Mouse (Mus musculus): Measurements from ENCODE around the gene Tmed10. TPM values are rescaled to one million over a fixed set of nuclear protein-coding genes. Genes with fewer than 3 reads are reported as not detected.

Gene Tmed10
- total RNA-seq, 1 experiment from 2014 or later: 90.3 TPM

DNA sequence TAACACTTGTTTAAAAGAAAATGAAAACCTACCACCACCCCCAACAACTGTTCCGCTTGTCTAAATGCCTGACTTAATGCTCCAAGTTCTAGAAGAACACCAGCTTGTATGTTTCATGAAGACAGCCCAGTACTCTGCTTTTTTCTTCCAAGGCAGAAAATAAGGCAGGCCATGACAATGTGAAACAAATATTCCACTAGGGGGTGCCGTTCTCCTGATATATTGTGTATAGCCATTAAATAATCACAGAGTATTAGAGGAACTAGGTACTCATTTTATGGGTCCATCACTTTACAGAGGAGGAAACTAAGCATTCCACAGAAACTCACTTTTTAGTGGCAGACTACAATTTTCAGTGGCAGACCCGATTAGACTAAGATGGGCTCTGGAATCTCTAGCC is 28.3 kb downstream of the Tmed10 start:
- peak; percentile 49; a peak in 2 of 4 replicates for ATAC-seq (replicated peaks in 1 of 2; ENCODE audit: insufficient read depth in 1 of 2, low FRiP score in 2 of 2, low TSS enrichment in 1 of 2, low read depth in 1 of 2, poor library complexity in 2 of 2, severe bottlenecking in 2 of 2)

DNA sequence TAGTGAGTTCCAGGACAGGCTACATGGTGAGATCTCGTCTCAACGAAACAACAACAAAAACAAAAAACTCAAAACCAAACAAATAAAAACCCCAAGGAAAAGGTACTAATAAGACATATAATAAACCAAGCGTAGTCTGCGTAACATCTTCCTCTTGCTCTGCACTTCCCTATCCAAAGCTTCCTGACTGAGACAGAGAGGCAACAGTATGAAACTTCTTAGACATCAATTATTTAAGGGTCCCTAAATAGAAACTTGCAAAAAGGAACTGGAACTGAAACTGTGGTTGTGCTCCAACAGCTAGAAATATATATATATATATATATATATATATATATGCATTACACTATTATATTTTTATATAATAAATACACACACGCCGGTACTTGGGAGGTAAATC is 29.1 kb downstream of the Tmed10 start:
- no peak for ATAC-seq (replicated peaks in 1 of 2; ENCODE audit: insufficient read depth in 1 of 2, low FRiP score in 2 of 2, low TSS enrichment in 1 of 2, low read depth in 1 of 2, poor library complexity in 2 of 2, severe bottlenecking in 2 of 2)

GRCm38 (mm10) chr12:85344252-85344651 is 30.4 kb downstream of the Tmed10 start:
- ATAC-seq (replicated peaks in 1 of 2; ENCODE audit: insufficient read depth in 1 of 2, low FRiP score in 2 of 2, low TSS enrichment in 1 of 2, low read depth in 1 of 2, poor library complexity in 2 of 2, severe bottlenecking in 2 of 2): no peak

- ATAC-seq (replicated peaks in 1 of 2; ENCODE audit: insufficient read depth in 1 of 2, low FRiP score in 2 of 2, low TSS enrichment in 1 of 2, low read depth in 1 of 2, poor library complexity in 2 of 2, severe bottlenecking in 2 of 2): no peak
These were observed 32.3 kb downstream of the Tmed10 start for GRCm38 (mm10) chr12:85342310-85342709.

GRCm38 (mm10) chr12:85341131-85341530 is 33.5 kb downstream of the Tmed10 start:
- ATAC-seq (replicated peaks in 1 of 2; ENCODE audit: insufficient read depth in 1 of 2, low FRiP score in 2 of 2, low TSS enrichment in 1 of 2, low read depth in 1 of 2, poor library complexity in 2 of 2, severe bottlenecking in 2 of 2): peak; percentile 41 to 43; a peak in 1 of 4 replicates

DNA sequence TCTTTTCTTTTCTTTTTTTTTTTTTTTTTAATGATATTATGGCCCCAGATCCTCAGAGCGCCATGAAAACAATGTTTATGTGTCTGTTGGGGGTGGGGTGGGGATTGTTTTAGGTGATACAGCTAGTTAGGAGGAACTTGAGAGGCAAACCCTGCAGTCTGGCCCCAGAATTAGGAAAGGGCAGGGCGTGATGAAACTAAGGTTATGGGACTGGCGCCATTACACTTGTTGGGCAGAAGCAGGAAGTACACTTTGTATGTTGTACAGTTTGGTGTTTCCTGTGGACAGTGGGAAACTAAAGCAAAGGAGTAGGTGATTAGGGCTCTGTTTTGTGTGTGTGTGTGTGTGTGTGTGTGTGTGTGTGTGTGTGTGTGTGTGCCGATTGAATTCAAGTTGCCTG is 34.7 kb downstream of the Tmed10 start:
- peak; percentile 50 to 59; a peak in 3 of 4 replicates for ATAC-seq (replicated peaks in 1 of 2; ENCODE audit: insufficient read depth in 1 of 2, low FRiP score in 2 of 2, low TSS enrichment in 1 of 2, low read depth in 1 of 2, poor library complexity in 2 of 2, severe bottlenecking in 2 of 2)

- ATAC-seq (replicated peaks in 1 of 2; ENCODE audit: insufficient read depth in 1 of 2, low FRiP score in 2 of 2, low TSS enrichment in 1 of 2, low read depth in 1 of 2, poor library complexity in 2 of 2, severe bottlenecking in 2 of 2): peak; percentile 71 to 81
These were observed 35.4 kb downstream of the Tmed10 start, which contains the start of gene Nek9 for GRCm38 (mm10) chr12:85339243-85339729. Gene Nek9, minus strand, starts transcription at chr12:85339362.

GRCm38 (mm10) chr12:85338815-85339214 is 35.8 kb downstream of the Tmed10 start:
- ATAC-seq (replicated peaks in 1 of 2; ENCODE audit: insufficient read depth in 1 of 2, low FRiP score in 2 of 2, low TSS enrichment in 1 of 2, low read depth in 1 of 2, poor library complexity in 2 of 2, severe bottlenecking in 2 of 2): no peak; a peak in 1 of 4 replicates

DNA sequence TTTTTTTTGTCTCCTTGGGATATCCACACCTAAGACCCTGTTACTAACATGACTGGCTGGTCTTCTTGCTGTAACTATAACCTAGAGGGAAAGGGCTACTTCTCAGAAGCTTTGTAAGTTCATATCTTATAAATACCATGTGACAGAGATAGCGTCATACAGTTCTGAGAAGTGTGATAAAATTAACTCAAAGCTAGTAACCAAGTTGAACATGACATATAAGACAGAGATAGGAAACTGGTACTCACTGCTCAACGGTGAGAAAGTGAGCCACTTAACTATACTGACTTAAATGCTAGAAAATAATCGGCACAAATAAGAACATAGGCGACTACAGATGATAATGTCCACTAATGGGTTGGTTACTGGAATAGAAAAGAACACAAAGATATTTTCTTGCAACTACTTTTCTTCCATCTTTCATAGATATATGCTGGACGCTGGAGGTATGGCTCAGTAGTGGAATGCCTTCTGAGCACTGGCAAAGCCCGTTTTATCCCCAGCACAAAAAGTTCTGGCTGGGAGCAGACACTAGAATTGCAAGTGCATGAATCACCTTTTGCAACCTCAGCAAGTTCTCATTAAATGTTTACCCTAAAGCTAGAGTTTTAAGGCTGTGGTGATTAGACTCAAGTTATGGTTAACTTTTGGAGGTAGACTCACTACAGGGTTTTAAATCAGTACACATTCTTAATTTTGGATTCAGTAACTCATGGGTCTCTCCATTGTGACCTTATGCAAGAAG is 36.9 kb downstream of the Tmed10 start:
- ATAC-seq (replicated peaks in 1 of 2; ENCODE audit: insufficient read depth in 1 of 2, low FRiP score in 2 of 2, low TSS enrichment in 1 of 2, low read depth in 1 of 2, poor library complexity in 2 of 2, severe bottlenecking in 2 of 2): no peak

DNA sequence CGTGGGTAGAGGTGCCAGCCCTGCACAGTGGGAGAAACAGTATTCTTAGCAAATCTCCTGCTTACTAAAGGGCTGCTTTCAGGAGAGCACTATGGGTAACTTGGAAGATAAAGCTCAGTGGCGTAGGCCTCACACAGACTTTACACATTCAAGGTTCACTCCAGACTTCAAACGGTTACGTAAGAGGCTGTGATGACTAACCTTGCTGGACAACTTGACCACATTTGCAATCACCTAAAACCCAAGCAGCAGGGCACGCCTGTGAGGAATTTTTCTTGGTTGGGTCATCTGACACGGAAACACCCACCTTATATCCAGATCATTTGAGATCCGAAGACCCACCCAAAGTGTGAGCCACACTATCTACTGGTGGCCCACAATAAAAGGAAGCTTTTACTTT is 44.5 kb downstream of the Tmed10 start:
- ATAC-seq (replicated peaks in 1 of 2; ENCODE audit: insufficient read depth in 1 of 2, low FRiP score in 2 of 2, low TSS enrichment in 1 of 2, low read depth in 1 of 2, poor library complexity in 2 of 2, severe bottlenecking in 2 of 2): no peak

- no peak for ATAC-seq (replicated peaks in 1 of 2; ENCODE audit: insufficient read depth in 1 of 2, low FRiP score in 2 of 2, low TSS enrichment in 1 of 2, low read depth in 1 of 2, poor library complexity in 2 of 2, severe bottlenecking in 2 of 2)
These were observed 66.0 kb downstream of the Tmed10 start for GRCm38 (mm10) chr12:85308651-85309050.

GRCm38 (mm10) chr12:85305247-85305892 is 69.3 kb downstream of the Tmed10 start:
- ATAC-seq (replicated peaks in 1 of 2; ENCODE audit: insufficient read depth in 1 of 2, low FRiP score in 2 of 2, low TSS enrichment in 1 of 2, low read depth in 1 of 2, poor library complexity in 2 of 2, severe bottlenecking in 2 of 2): peak; percentile 84 to 89

DNA sequence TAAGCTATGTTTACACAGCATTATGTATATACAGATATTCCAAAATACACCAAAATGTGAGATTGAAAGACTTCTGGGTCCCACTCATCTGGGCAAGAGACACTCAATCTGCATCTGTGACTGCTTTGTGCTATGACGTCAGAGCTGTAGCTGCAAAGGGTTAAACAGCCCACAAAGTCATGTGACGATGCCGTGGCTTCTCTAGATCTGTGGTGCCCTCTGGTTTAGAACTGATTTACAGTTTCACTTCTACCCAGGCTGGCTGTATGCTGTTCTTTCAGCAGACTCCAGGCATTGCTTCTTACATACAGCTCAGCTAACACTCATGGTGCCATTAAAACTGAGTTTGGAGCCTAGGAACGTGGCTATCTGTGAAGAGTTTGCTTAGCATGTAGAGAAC is 69.9 kb downstream of the Tmed10 start:
- peak; percentile 35 to 47; a peak in 3 of 4 replicates for ATAC-seq (replicated peaks in 1 of 2; ENCODE audit: insufficient read depth in 1 of 2, low FRiP score in 2 of 2, low TSS enrichment in 1 of 2, low read depth in 1 of 2, poor library complexity in 2 of 2, severe bottlenecking in 2 of 2)

- no peak for ATAC-seq (replicated peaks in 1 of 2; ENCODE audit: insufficient read depth in 1 of 2, low FRiP score in 2 of 2, low TSS enrichment in 1 of 2, low read depth in 1 of 2, poor library complexity in 2 of 2, severe bottlenecking in 2 of 2)
These were observed 71.4 kb downstream of the Tmed10 start for GRCm38 (mm10) chr12:85303256-85303655.

DNA sequence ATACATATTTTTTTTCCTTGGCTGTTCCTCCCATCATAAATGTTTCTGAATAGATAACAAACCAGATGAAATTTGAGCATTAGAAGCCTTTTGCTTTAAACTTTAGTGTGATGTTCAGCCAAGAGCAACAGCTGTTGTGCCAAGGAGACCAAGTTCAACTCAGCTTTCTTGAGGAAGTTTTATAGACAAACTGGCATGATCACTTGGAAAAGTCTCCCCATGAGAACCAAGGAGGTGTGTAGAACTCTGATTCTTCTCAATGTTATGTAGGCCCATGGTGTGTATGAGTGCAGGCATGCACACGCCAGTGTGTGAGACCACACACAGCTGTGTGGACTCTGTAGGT is 75.8 kb downstream of the Tmed10 start:
- ATAC-seq (replicated peaks in 1 of 2; ENCODE audit: insufficient read depth in 1 of 2, low FRiP score in 2 of 2, low TSS enrichment in 1 of 2, low read depth in 1 of 2, poor library complexity in 2 of 2, severe bottlenecking in 2 of 2): no peak

DNA sequence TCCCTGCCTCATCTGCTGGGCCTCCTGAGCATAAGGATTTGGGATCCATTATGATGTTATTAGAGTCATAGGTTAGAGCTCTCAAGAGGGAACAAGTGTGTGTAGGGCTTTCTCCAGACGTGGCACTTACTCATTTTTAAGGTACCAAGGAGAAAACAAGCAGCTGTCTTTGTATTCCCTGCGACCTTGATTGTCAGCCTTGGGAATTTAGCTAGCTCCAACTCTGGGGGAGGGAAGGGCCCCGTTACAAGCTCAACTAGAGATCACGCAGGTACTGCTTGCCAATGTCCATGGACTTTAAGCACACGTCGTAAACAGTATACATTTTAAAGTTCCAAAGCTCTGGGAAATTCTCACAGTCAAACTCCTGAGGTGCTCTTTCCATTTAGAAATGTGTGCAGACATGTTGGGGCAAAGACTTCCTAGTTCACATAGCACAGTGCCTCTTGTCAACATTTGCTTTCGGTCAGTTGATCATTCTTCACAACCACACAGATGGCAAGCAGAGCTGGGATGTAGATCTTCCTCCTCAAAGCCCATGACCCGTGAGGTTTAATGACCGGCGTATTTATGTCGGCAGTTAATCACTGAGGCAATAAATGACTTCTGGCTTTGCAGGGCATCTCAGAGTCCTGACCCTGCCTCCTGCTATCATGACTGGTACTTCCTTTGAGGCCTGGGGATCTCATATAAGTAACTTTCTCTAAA is 76.4 kb downstream of the Tmed10 start:
- no peak for ATAC-seq (replicated peaks in 1 of 2; ENCODE audit: insufficient read depth in 1 of 2, low FRiP score in 2 of 2, low TSS enrichment in 1 of 2, low read depth in 1 of 2, poor library complexity in 2 of 2, severe bottlenecking in 2 of 2)

GRCm38 (mm10) chr12:85297345-85297997 is 77.2 kb downstream of the Tmed10 start:
- no peak for ATAC-seq (replicated peaks in 1 of 2; ENCODE audit: insufficient read depth in 1 of 2, low FRiP score in 2 of 2, low TSS enrichment in 1 of 2, low read depth in 1 of 2, poor library complexity in 2 of 2, severe bottlenecking in 2 of 2)

DNA sequence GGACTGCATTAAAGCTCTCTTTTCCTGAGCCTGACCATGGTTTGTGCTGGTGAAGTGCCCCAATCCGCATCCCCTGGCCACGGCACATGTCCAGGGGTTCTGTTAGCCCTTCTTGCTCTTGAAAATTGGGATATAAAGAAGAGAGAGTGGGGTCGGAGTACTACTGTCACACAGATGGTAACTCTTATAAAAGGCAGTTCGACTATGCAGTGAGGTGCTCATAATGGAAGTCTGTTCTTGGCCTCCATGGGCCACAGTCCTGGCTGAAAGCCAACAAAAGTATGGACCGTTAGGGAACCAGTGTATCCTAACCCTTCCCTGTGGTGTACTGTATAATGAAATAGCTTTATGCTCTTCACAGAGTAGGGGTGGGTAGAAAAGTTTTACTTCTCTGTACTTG is 77.7 kb downstream of the Tmed10 start:
- no peak for ATAC-seq (replicated peaks in 1 of 2; ENCODE audit: insufficient read depth in 1 of 2, low FRiP score in 2 of 2, low TSS enrichment in 1 of 2, low read depth in 1 of 2, poor library complexity in 2 of 2, severe bottlenecking in 2 of 2)
